Mouse (Mus musculus) left cerebral cortex, postnatal 14 days (tissue): Measurements from ENCODE around the gene Cby1. TPM values are rescaled to one million over a fixed set of nuclear protein-coding genes. Genes with fewer than 3 reads are reported as not detected.
A peak's percentile ranks its signal among the peaks of the same experiment; 100 is the strongest.

Experiments used
- DNase-seq, 2 experiments: peaks; one replicate each; pipeline ENCODE4 v3.0.0; 2021 to 2022; ENCODE audit warnings: low spot score in 2 of 2, mixed read lengths in 1 of 2
- intact Hi-C: fragments of 180-260 bp; cut with DNase I; formaldehyde crosslinking; loops from one replicate; pipeline ENCODE4 v1.15.1; 2025
- long read RNA-seq, 2 experiments: library from polyadenylated mRNA; stranded (forward); transcript quantifications; one replicate each; pipeline ENCODE4 v2.0.0; 2021
- total RNA-seq, 2 experiments: library from RNA; stranded (reverse); gene quantifications; 2 replicates each; pipeline ENCODE4 v1.2.3; 2021

The Cby1 gene
- total RNA-seq = 10 to 100 TPM; 65.3 to 69.2 TPM
- long read RNA-seq, experiment 1, transcript Cby1-201 (5 exons, 1,147 nt) = major isoform, 76 of 88 reads
- long read RNA-seq, experiment 1, partial matches to known transcripts = 4 of 88 reads
- long read RNA-seq, experiment 1, other reads (novel, unspliced or antisense) = 8 of 88 reads
- long read RNA-seq, experiment 2, transcript Cby1-201 (5 exons, 1,147 nt) = major isoform, 56 of 69 reads
- long read RNA-seq, experiment 2, partial matches to known transcripts = 8 of 69 reads
- long read RNA-seq, experiment 2, other reads (novel, unspliced or antisense) = 5 of 69 reads

GRCm38 (mm10) chr15:79658531-79659375, at the start of gene Cby1, which contains the start of gene Fam227a:
Gene Cby1 (plus strand): TSS chr15:79659199.
Gene Fam227a (minus strand): TSS chr15:79658956.
- peak; percentile 96 to 98 for DNase-seq
- intact Hi-C loops = no loop called here

GRCm38 (mm10) chr15:79609226-79609625, 49.8 kb upstream of the Cby1 start:
- DNase-seq = no peak
- intact Hi-C loops = loop anchor here (5.0 kb wide), 2 partner anchors 47 to 62 kb away; partner anchors contain the start of gene Ddx17

- DNase-seq = no peak
- intact Hi-C loops = no loop called here
Observed at GRCm38 (mm10) chr15:79615501-79615900, 43.5 kb upstream of the Cby1 start.

- no peak for DNase-seq
- intact Hi-C loops = no loop called here
Observed at GRCm38 (mm10) chr15:79616729-79617128, 42.3 kb upstream of the Cby1 start.

- no peak for DNase-seq
- intact Hi-C loops = no loop called here
Observed at GRCm38 (mm10) chr15:79617135-79617534, 41.9 kb upstream of the Cby1 start.

- intact Hi-C loops = no loop called here
- DNase-seq = no peak
Observed at GRCm38 (mm10) chr15:79618456-79618855, 40.5 kb upstream of the Cby1 start.

- intact Hi-C loops = no loop called here
- no peak for DNase-seq
Observed at GRCm38 (mm10) chr15:79619770-79620414, 39.1 kb upstream of the Cby1 start.

- intact Hi-C loops = no loop called here
- no peak for DNase-seq
Observed at GRCm38 (mm10) chr15:79630471-79630870, 28.5 kb upstream of the Cby1 start.

GRCm38 (mm10) chr15:79641135-79641817, 17.7 kb upstream of the Cby1 start:
- intact Hi-C loops = no loop called here
- DNase-seq = peak in 1 of 2 experiments; percentile 45

GRCm38 (mm10) chr15:79645483-79645882, 13.5 kb upstream of the Cby1 start:
- intact Hi-C loops = no loop called here
- DNase-seq = no peak

GRCm38 (mm10) chr15:79648130-79648529, 10.9 kb upstream of the Cby1 start:
- intact Hi-C loops = no loop called here
- DNase-seq = peak; percentile 51 to 54

- intact Hi-C loops = no loop called here
Observed at GRCm38 (mm10) chr15:79650569-79650968, 8.4 kb upstream of the Cby1 start.

GRCm38 (mm10) chr15:79651481-79651880, 7.5 kb upstream of the Cby1 start:
- no peak for DNase-seq
- intact Hi-C loops = no loop called here

More at GRCm38 (mm10) chr15:79650569-79650968, 8.4 kb upstream of the Cby1 start:
- DNase-seq = no peak

GRCm38 (mm10) chr15:79656451-79656850, 2.5 kb upstream of the Cby1 start:
- intact Hi-C loops = no loop called here
- DNase-seq = peak in 1 of 2 experiments; percentile 47

- intact Hi-C loops = no loop called here
- DNase-seq = peak; percentile 90 to 91
Observed at GRCm38 (mm10) chr15:79657837-79658530, 1.0 kb upstream of the Cby1 start.

- intact Hi-C loops = no loop called here
Observed at GRCm38 (mm10) chr15:79661852-79662251, 2.9 kb downstream of the Cby1 start.

GRCm38 (mm10) chr15:79664666-79665065, 5.7 kb downstream of the Cby1 start:
- intact Hi-C loops = no loop called here
- DNase-seq = peak; percentile 57 to 79

More at GRCm38 (mm10) chr15:79661852-79662251, 2.9 kb downstream of the Cby1 start:
- DNase-seq = peak in 1 of 2 experiments; percentile 65

GRCm38 (mm10) chr15:79669195-79669594, 10.2 kb downstream of the Cby1 start:
- DNase-seq = no peak
- intact Hi-C loops = no loop called here
